Mouse (Mus musculus): ENCODE measurements around the gene Cd68.
"Not testable (repeated sequence)": the region's sequence is repeated elsewhere in the genome, so short reads cannot be mapped to it uniquely, and the experiment has no call there.

The Cd68 gene

GRCm38 (mm10) chr11:69665961-69666664 is at the start of gene Cd68:
Gene Cd68, minus strand, starts transcription at chr11:69666153.
- in situ Hi-C loops (cut with MboI), result no loop called here

GRCm38 (mm10) chr11:69715482-69715881 is 49.5 kb upstream of the Cd68 start:
- in situ Hi-C loops (cut with MboI), result no loop called here

- in situ Hi-C loops (cut with MboI), result no loop called here
These were observed 48.8 kb upstream of the Cd68 start for GRCm38 (mm10) chr11:69714636-69715329.

GRCm38 (mm10) chr11:69712954-69713672 is 47.2 kb upstream of the Cd68 start:
- in situ Hi-C loops (cut with MboI), result no loop called here

GRCm38 (mm10) chr11:69711082-69711481 is 45.1 kb upstream of the Cd68 start:
- in situ Hi-C loops (cut with MboI), result no loop called here

- in situ Hi-C loops (cut with MboI), result no loop called here
These were observed 44.5 kb upstream of the Cd68 start for GRCm38 (mm10) chr11:69710470-69710869.

- in situ Hi-C loops (cut with MboI), result no loop called here
These were observed 43.8 kb upstream of the Cd68 start for GRCm38 (mm10) chr11:69709554-69710446.

- in situ Hi-C loops (cut with MboI), result no loop called here
These were observed 42.8 kb upstream of the Cd68 start for GRCm38 (mm10) chr11:69708614-69709265.

GRCm38 (mm10) chr11:69707873-69708381 is 42.0 kb upstream of the Cd68 start:
- in situ Hi-C loops (cut with MboI), result no loop called here

- in situ Hi-C loops (cut with MboI), result no loop called here
These were observed 41.5 kb upstream of the Cd68 start for GRCm38 (mm10) chr11:69707480-69707847.

GRCm38 (mm10) chr11:69706775-69707479 is 41.0 kb upstream of the Cd68 start:
- in situ Hi-C loops (cut with MboI), result no loop called here

GRCm38 (mm10) chr11:69704613-69705010 is 38.7 kb upstream of the Cd68 start:
- in situ Hi-C loops (cut with MboI), result no loop called here

GRCm38 (mm10) chr11:69703814-69704612 is 38.1 kb upstream of the Cd68 start:
- in situ Hi-C loops (cut with MboI), result no loop called here

GRCm38 (mm10) chr11:69703381-69703780 is 37.4 kb upstream of the Cd68 start:
- in situ Hi-C loops (cut with MboI), result not testable (repeated sequence)

- in situ Hi-C loops (cut with MboI), result not testable (repeated sequence)
These were observed 36.9 kb upstream of the Cd68 start for GRCm38 (mm10) chr11:69702886-69703285.

- in situ Hi-C loops (cut with MboI), result no loop called here
These were observed 33.6 kb upstream of the Cd68 start for GRCm38 (mm10) chr11:69699595-69699994.

- in situ Hi-C loops (cut with MboI), result no loop called here
These were observed 32.6 kb upstream of the Cd68 start for GRCm38 (mm10) chr11:69698574-69698973.

- in situ Hi-C loops (cut with MboI), result no loop called here
These were observed 31.4 kb upstream of the Cd68 start for GRCm38 (mm10) chr11:69697396-69697795.

- in situ Hi-C loops (cut with MboI), result no loop called here
These were observed 29.6 kb upstream of the Cd68 start, which contains the start of the genes Tnfsf12 and Tnfsfm13 for GRCm38 (mm10) chr11:69695361-69696181. Gene Tnfsf12, minus strand, starts transcription at chr11:69695849. Gene Tnfsfm13, minus strand, starts transcription at chr11:69696098.
